Mouse (Mus musculus) liver, embryonic 14.5 days (tissue): Measurements from ENCODE around the gene Egln3. TPM values are rescaled to one million over a fixed set of nuclear protein-coding genes. Genes with fewer than 3 reads are reported as not detected.

Experiments used
- ATAC-seq: fragments of 200-750 bp; cut with Nextera tagmentation; 2 replicates; pipeline ENCODE4 v1.8.0; 2017; ENCODE audit warnings: moderate number of reproducible peaks, mild to moderate bottlenecking, moderate library complexity; ENCODE audit not compliant: insufficient read depth
- DNase-seq, 3 experiments: peaks; one replicate each; pipeline ENCODE4 v3.0.0-alpha.2; 2012 to 2013; ENCODE audit warnings: low read depth in 3 of 3, low spot score in 3 of 3
- H3K27ac ChIP-seq: fragments of 300-500 bp; sonication (generic); 2 replicates; pipeline ENCODE4 v1.5.1; 2014; ENCODE audit warnings: moderate library complexity, mild to moderate bottlenecking, control low read depth, inconsistent platforms
- H3K27me3 ChIP-seq: fragments of 300-500 bp; sonication (generic); 2 replicates; pipeline ENCODE4 v1.6.1; 2014; ENCODE audit warnings: mild to moderate bottlenecking, low read length, moderate library complexity; ENCODE audit not compliant: control insufficient read depth, insufficient read depth
- H3K36me3 ChIP-seq: fragments of 300-500 bp; sonication (generic); replicated peaks from 2 replicates; pipeline ENCODE4 v1.6.1; 2014; ENCODE audit warnings: low read depth; ENCODE audit not compliant: control insufficient read depth, insufficient read depth
- H3K4me1 ChIP-seq, 2 experiments: fragments of 200-500 bp in 1 of 2; fragments of 300-500 bp in 1 of 2; sonication (generic) in 1 of 2; replicated peaks; 2 replicates each; pipeline ENCODE4 v1.6.1; 2012 to 2014; ENCODE audit warnings: antibody characterized with exemption in 1 of 2, inconsistent platforms in 1 of 2, low read length in 1 of 2; ENCODE audit not compliant: control insufficient read depth in 2 of 2, insufficient read depth in 2 of 2
- H3K4me2 ChIP-seq: fragments of 300-500 bp; sonication (generic); 2 replicates; pipeline ENCODE4 v1.6.1; 2014; ENCODE audit warnings: low read depth, mild to moderate bottlenecking, control low read depth, moderate library complexity
- H3K4me3 ChIP-seq, 2 experiments: fragments of 200-500 bp in 1 of 2; fragments of 300-500 bp in 1 of 2; sonication (generic) in 1 of 2; 2 replicates each; pipeline ENCODE4 v1.5.1; 2012 to 2014; ENCODE audit warnings: low read depth in 2 of 2, low read length in 2 of 2, mild to moderate bottlenecking in 2 of 2, control low read depth in 1 of 2, inconsistent platforms in 1 of 2, moderate library complexity in 1 of 2; ENCODE audit not compliant: insufficient read depth in 1 of 2
- H3K9ac ChIP-seq: fragments of 300-500 bp; sonication (generic); replicated peaks from 2 replicates; pipeline ENCODE4 v1.6.1; 2014; ENCODE audit warnings: mild to moderate bottlenecking, control low read depth, moderate library complexity
- H3K9me3 ChIP-seq: fragments of 300-500 bp; sonication (generic); 2 replicates; pipeline ENCODE4 v1.6.1; 2016; ENCODE audit warnings: low read length, mixed read lengths; ENCODE audit not compliant: control insufficient read depth
- CTCF ChIP-seq: IDR thresholded peaks from 2 replicates; pipeline ENCODE4 v1.5.1; 2016; ENCODE audit warnings: antibody characterized with exemption, low read depth, control low read depth
- EP300 ChIP-seq: IDR thresholded peaks from 2 replicates; pipeline ENCODE4 v1.6.1; 2016; ENCODE audit warnings: antibody characterized with exemption, low read depth
- WGBS: fragments of 180-500 bp; shearing (Covaris S2); extraction: QIAGEN DNeasy Blood & Tissue Kit; methylation state at CpG from one replicate; pipeline ENCODE4 v1.1.7; 2014; ENCODE audit not compliant: insufficient replicate concordance; 5-methylcytosine and 5-hydroxymethylcytosine counted together
- polyA plus RNA-seq, 2 experiments: library from polyadenylated mRNA; depleted of rRNA in 1 of 2; stranded (reverse) in 1 of 2; unstranded in 1 of 2; fragments of >200 nt; fragmentation: Nextera tagmentation in 1 of 2; extraction: Ambion mirVana in 1 of 2; gene quantifications; 2 replicates each; pipeline versions ENCODE4 v1.2.1 to v1.2.3; 2012 to 2014

Egln3 gene
- polyA plus RNA-seq, 2 experiments, result 1.1 to 1.5 TPM

DNA sequence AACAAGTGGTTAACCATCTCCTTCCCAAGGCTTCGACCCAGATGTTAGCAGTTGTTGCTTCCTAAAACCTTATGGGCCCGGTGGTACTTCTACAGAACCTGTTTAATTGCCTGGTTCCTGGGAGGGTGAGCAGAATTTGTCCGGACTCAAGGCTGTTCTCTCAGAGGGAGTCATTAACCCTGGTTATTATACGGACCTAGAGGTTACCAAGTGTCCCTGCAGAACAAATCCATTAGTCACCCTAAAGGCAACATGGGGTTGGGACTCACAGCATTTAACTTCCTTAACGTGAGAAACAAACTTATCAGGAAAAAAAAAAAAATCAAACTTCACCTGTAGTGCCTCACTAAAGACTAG lies 11.4 kb downstream of the Egln3 start:
- H3K4me2 ChIP-seq, result peak overlapping the region; percentile 55
- H3K9ac ChIP-seq, result no peak overlapping the region
- TF ChIP-seq CTCF, result no peak
- TF ChIP-seq EP300, result no peak
- DNase-seq (no peak), ATAC-seq (no peak; the same call in 1 of the 2 replicates)
- peak overlapping the region; percentile 2; the same call in 1 of the 2 replicates for H3K27ac ChIP-seq
- H3K36me3 ChIP-seq, result no peaks in the 10 kb centered on the region
- WGBS, result 2% methylated on average over 5 of the region's 5 CpGs
- no peaks in the 10 kb centered on the region; the same call in 1 of the 2 replicates for H3K27me3 ChIP-seq
- peaks cover 2 to 36% of the 10 kb centered on the region in 2 experiments; a peak in 3 of 4 replicates for H3K4me1 ChIP-seq
- no peaks in the 10 kb centered on the region for H3K9me3 ChIP-seq
- peak overlapping the region in 1 of 2 experiments; percentile 18; a peak in 1 of 4 replicates for H3K4me3 ChIP-seq

DNA sequence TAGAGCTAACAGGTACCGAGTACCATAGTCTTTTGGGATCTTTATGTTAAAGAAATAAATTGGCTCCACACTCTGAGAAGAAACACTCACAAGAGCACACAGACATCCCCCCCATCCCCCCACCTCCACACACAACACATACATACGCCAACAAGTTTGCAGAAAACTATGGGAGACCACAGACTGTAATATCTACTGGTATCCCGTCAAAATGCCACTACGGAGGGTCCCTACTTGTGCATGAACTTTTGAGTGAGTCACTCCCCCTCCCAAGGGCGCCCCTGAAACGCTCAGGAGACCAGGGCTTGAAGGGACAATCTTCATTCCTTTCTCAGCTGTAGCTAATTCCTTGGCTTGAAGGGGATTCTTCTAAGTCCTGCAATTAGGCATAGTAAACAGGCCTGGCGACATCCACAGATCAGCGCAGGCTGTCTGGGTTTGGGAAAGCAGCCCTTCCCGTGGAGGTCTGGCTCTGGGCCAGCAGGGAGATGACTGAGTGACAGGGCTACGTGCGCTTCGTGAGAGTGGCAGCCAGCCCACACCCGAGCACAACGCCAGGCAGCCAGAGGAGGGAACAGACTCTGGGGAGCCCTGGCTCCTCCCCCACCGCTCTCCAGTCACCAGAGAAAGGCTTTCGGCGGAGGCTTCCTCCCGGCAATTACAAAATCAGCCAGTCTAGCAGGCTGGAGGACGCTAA lies 11.9 kb downstream of the Egln3 start:
- DNase-seq, result peak; percentile 36 to 52 (median 45)
- 3% methylated on average over 19 of the region's 19 CpGs for WGBS
- peak overlapping the region; percentile 55 for H3K4me2 ChIP-seq
- H3K36me3 ChIP-seq, result no peaks in the 10 kb centered on the region
- H3K9ac ChIP-seq, result no peak overlapping the region
- H3K4me1 ChIP-seq, result peaks cover 2 to 37% of the 10 kb centered on the region in 2 experiments; a peak in 3 of 4 replicates
- peak; percentile 87 for ATAC-seq
- H3K4me3 ChIP-seq, result peak overlapping the region in 1 of 2 experiments; percentile 18; a peak in 1 of 4 replicates
- no peaks in the 10 kb centered on the region for H3K9me3 ChIP-seq
- TF ChIP-seq CTCF (no peak), EP300 (peak; percentile 23; the same call in 1 of the 2 replicates)
- 0 out of 2 replicates have a peak overlapping the region, but pooled peaks have one; percentile 16 for H3K27ac ChIP-seq
- no peaks in the 10 kb centered on the region; the same call in 1 of the 2 replicates for H3K27me3 ChIP-seq

DNA sequence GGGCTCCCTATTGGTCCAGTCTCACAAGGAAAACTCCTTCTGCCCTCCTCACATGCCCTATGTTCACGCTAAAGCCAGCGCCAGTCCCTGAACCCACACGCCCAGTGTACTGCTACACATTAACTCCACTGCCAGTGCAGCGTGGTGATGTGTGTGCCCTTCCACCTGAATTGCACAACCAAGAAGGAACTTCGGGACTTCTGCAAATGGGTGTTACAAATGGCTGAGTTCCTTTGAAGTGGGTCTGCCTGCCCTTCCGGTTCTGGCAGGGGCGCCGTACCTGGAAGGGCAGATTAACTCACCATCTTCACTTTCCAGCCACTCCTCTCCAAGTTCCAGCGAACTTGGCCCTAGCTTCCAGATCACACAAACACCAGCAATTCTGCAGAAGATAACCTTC lies 12.5 kb downstream of the Egln3 start:
- no peak overlapping the region for H3K27ac ChIP-seq
- H3K4me3 ChIP-seq, result no peak overlapping the region
- DNase-seq, result no peak
- ATAC-seq, result no peak
- peak overlapping the region; percentile 55 for H3K4me2 ChIP-seq
- TF ChIP-seq EP300 (no peak), CTCF (no peak)
- no peak overlapping the region for H3K9ac ChIP-seq
- no peaks in the 10 kb centered on the region; the same call in 1 of the 2 replicates for H3K27me3 ChIP-seq
- peaks cover 2 to 37% of the 10 kb centered on the region in 2 experiments; a peak in 3 of 4 replicates for H3K4me1 ChIP-seq
- H3K36me3 ChIP-seq, result no peaks in the 10 kb centered on the region
- 13% methylated on average over 9 of the region's 9 CpGs for WGBS
- H3K9me3 ChIP-seq, result no peaks in the 10 kb centered on the region

DNA sequence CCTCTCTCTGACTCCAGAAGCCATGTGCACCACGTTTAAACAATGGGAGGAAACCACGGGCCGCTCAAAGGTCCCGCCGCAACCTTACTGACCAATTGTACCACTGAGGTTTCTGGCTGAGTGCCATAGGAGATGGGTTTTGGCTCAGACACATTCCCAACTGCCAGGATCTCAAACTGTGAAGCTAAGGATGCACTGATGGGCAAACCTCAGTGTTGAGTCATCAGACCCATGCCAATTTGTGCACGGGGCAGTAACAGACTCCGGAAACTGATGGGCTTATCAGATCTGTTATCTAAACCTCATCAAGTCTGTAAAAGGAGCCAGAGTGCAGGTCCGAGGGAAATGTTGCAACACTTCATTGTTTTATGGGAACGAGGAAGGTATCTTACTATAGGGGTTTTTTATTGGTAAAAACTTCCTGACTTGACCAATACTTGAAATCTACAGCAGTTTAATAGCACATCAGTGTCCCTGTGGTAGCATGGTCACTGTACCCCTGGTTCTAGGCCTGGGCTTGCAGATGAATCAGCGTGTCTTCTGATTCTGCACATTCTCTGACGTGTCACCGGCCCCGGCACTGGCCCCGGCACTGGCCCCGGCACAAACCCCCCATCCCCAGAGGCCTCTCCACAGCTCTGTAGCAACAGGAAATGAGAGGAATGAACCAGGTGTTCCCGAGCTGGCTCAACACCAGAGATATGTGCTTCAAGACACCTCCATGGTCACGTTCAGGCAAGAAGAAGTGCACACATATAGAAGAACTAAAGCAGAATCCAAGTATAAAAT lies 15.7 kb downstream of the Egln3 start:
- no peak for DNase-seq
- TF ChIP-seq CTCF (no peak), EP300 (no peak)
- H3K4me1 ChIP-seq, result peaks cover 2 to 36% of the 10 kb centered on the region in 2 experiments; a peak in 3 of 4 replicates
- no peak overlapping the region for H3K9ac ChIP-seq
- WGBS, result 10% methylated on average over 17 of the region's 17 CpGs
- H3K27ac ChIP-seq, result no peak overlapping the region
- H3K36me3 ChIP-seq, result no peaks in the 10 kb centered on the region
- H3K9me3 ChIP-seq, result no peaks in the 10 kb centered on the region
- H3K4me3 ChIP-seq, result no peak overlapping the region
- H3K4me2 ChIP-seq, result no peak overlapping the region
- no peaks in the 10 kb centered on the region; the same call in 1 of the 2 replicates for H3K27me3 ChIP-seq
- ATAC-seq, result no peak
